Mouse (Mus musculus): ENCODE measurements around the gene Atg4d.
"Not testable (repeated sequence)": the region's sequence is repeated elsewhere in the genome, so short reads cannot be mapped to it uniquely, and the experiment has no call there.

The Atg4d gene

GRCm38 (mm10) chr9:21265000-21265561, at the start of gene Atg4d:
Gene Atg4d, plus strand, starts transcription at chr9:21265293.
- DNase-seq (ENCODE audit: inconsistent ontology term): peak; percentile 99

GRCm38 (mm10) chr9:21216050-21216841, 48.8 kb upstream of the Atg4d start:
- DNase-seq (ENCODE audit: inconsistent ontology term): no peak

GRCm38 (mm10) chr9:21219820-21220219, 45.3 kb upstream of the Atg4d start:
- no peak for DNase-seq (ENCODE audit: inconsistent ontology term)

GRCm38 (mm10) chr9:21220490-21221382, 44.4 kb upstream of the Atg4d start:
- DNase-seq (ENCODE audit: inconsistent ontology term): peak; percentile 94

GRCm38 (mm10) chr9:21221383-21221929, 43.6 kb upstream of the Atg4d start:
- DNase-seq (ENCODE audit: inconsistent ontology term): peak; percentile 35

GRCm38 (mm10) chr9:21223490-21223889, 41.6 kb upstream of the Atg4d start:
- DNase-seq (ENCODE audit: inconsistent ontology term): not testable (repeated sequence)

- no peak for DNase-seq (ENCODE audit: inconsistent ontology term)
These were observed 41.2 kb upstream of the Atg4d start for GRCm38 (mm10) chr9:21223906-21224305.

GRCm38 (mm10) chr9:21224576-21225414, 40.3 kb upstream of the Atg4d start:
- peak; percentile 52 for DNase-seq (ENCODE audit: inconsistent ontology term)

GRCm38 (mm10) chr9:21225415-21225758, 39.7 kb upstream of the Atg4d start:
- DNase-seq (ENCODE audit: inconsistent ontology term): no peak

GRCm38 (mm10) chr9:21227342-21227741, 37.8 kb upstream of the Atg4d start:
- DNase-seq (ENCODE audit: inconsistent ontology term): no peak

GRCm38 (mm10) chr9:21231551-21231950, 33.5 kb upstream of the Atg4d start:
- DNase-seq (ENCODE audit: inconsistent ontology term): no peak

- no peak for DNase-seq (ENCODE audit: inconsistent ontology term)
These were observed 32.2 kb upstream of the Atg4d start for GRCm38 (mm10) chr9:21232867-21233266.

GRCm38 (mm10) chr9:21233366-21233765, 31.7 kb upstream of the Atg4d start:
- DNase-seq (ENCODE audit: inconsistent ontology term): no peak

- no peak for DNase-seq (ENCODE audit: inconsistent ontology term)
These were observed 31.3 kb upstream of the Atg4d start for GRCm38 (mm10) chr9:21233805-21234204.

GRCm38 (mm10) chr9:21235341-21235740, 29.8 kb upstream of the Atg4d start:
- DNase-seq (ENCODE audit: inconsistent ontology term): no peak

GRCm38 (mm10) chr9:21236991-21237367, 28.1 kb upstream of the Atg4d start:
- DNase-seq (ENCODE audit: inconsistent ontology term): no peak

- peak; percentile 52 for DNase-seq (ENCODE audit: inconsistent ontology term)
These were observed 27.6 kb upstream of the Atg4d start for GRCm38 (mm10) chr9:21237368-21238003.

- DNase-seq (ENCODE audit: inconsistent ontology term): peak; percentile 82
These were observed 26.9 kb upstream of the Atg4d start for GRCm38 (mm10) chr9:21238004-21238732.

- peak; percentile 90 for DNase-seq (ENCODE audit: inconsistent ontology term)
These were observed 26.2 kb upstream of the Atg4d start, which contains the start of gene Keap1 for GRCm38 (mm10) chr9:21238733-21239464. Gene Keap1, minus strand, starts transcription at chr9:21239361.

Data from Muller cell, postnatal 12 days (primary cell).